Mouse (Mus musculus) liver, adult 2 months (tissue): ENCODE results near the gene A730071L15Rik.

ENCODE experiments used
- CTCF ChIP-seq: fragments of 200-500 bp; IDR thresholded peaks from 2 replicates; pipeline ENCODE4 v1.5.1; 2011; ENCODE audit warnings: low read depth, low read length, control low read depth
- POLR2A ChIP-seq: fragments of 200-500 bp; IDR thresholded peaks from 2 replicates; pipeline ENCODE4 v1.6.1; 2011; ENCODE audit warnings: low read length, control low read depth; ENCODE audit not compliant: insufficient read depth; ENCODE audit errors: extremely low read depth

- TF ChIP-seq CTCF (no peak), POLR2A (no peak)
These were observed 42.7 kb upstream of the A730071L15Rik start for GRCm38 (mm10) chr11:6157119-6157518.
